Mouse (Mus musculus) inflammation-experienced regulatory T-cells, adult 6 months (primary cell): ENCODE results near the gene Lpp. TPM values are rescaled to one million over a fixed set of nuclear protein-coding genes. Genes with fewer than 3 reads are reported as not detected.

Experiments used
- ATAC-seq: one replicate; pipeline ENCODE4 v1.8.0; 2017
- polyA plus RNA-seq, 3 experiments: library from polyadenylated mRNA; unstranded; fragments of 100-300 nt; shearing (Covaris generic); gene quantifications; one replicate each; pipeline ENCODE4 v1.2.1; 2017

Gene Lpp
- polyA plus RNA-seq, 3 experiments from 2014 or later = 13.0 to 22.8 (median 20.9) TPM

GRCm38 (mm10) chr16:24441338-24441737, 48.0 kb downstream of the Lpp start:
- ATAC-seq = no peak

GRCm38 (mm10) chr16:24442500-24443122, 49.3 kb downstream of the Lpp start:
- no peak for ATAC-seq

- no peak for ATAC-seq
Measured at GRCm38 (mm10) chr16:24443123-24443515, 49.8 kb downstream of the Lpp start.

GRCm38 (mm10) chr16:24443555-24443954, 50.2 kb downstream of the Lpp start:
- ATAC-seq = no peak

GRCm38 (mm10) chr16:24444818-24445217, 51.5 kb downstream of the Lpp start:
- no peak for ATAC-seq

GRCm38 (mm10) chr16:24445473-24445872, 52.2 kb downstream of the Lpp start:
- ATAC-seq = no peak

GRCm38 (mm10) chr16:24446449-24446848, 53.1 kb downstream of the Lpp start:
- no peak for ATAC-seq

- ATAC-seq = no peak
Measured at GRCm38 (mm10) chr16:24447666-24448492, 54.6 kb downstream of the Lpp start.

- peak; percentile 26 for ATAC-seq
Measured at GRCm38 (mm10) chr16:24448493-24448845, 55.2 kb downstream of the Lpp start.

- ATAC-seq = no peak
Measured at GRCm38 (mm10) chr16:24449806-24450205, 56.5 kb downstream of the Lpp start.

- ATAC-seq = peak; percentile 36
Measured at GRCm38 (mm10) chr16:24450256-24450655, 56.9 kb downstream of the Lpp start.

GRCm38 (mm10) chr16:24451123-24451522, 57.8 kb downstream of the Lpp start:
- no peak for ATAC-seq

- no peak for ATAC-seq
Measured at GRCm38 (mm10) chr16:24453536-24453935, 60.2 kb downstream of the Lpp start.

GRCm38 (mm10) chr16:24454493-24454892, 61.2 kb downstream of the Lpp start:
- no peak for ATAC-seq

GRCm38 (mm10) chr16:24455361-24455855, 62.1 kb downstream of the Lpp start:
- ATAC-seq = no peak

GRCm38 (mm10) chr16:24463842-24464241, 70.5 kb downstream of the Lpp start:
- no peak for ATAC-seq

- ATAC-seq = no peak
Measured at GRCm38 (mm10) chr16:24464436-24464835, 71.1 kb downstream of the Lpp start.

- ATAC-seq = no peak
Measured at GRCm38 (mm10) chr16:24465633-24466032, 72.3 kb downstream of the Lpp start.

GRCm38 (mm10) chr16:24467544-24468290, 74.4 kb downstream of the Lpp start:
- ATAC-seq = no peak

GRCm38 (mm10) chr16:24469313-24469712, 76.0 kb downstream of the Lpp start:
- ATAC-seq = no peak

GRCm38 (mm10) chr16:24470601-24471000, 77.3 kb downstream of the Lpp start:
- ATAC-seq = no peak

- ATAC-seq = no peak
Measured at GRCm38 (mm10) chr16:24471029-24471428, 77.7 kb downstream of the Lpp start.

- ATAC-seq = no peak
Measured at GRCm38 (mm10) chr16:24471801-24472200, 78.5 kb downstream of the Lpp start.
